Mouse (Mus musculus): ENCODE measurements around the gene Atp2a2. TPM values are rescaled to one million over a fixed set of nuclear protein-coding genes. Genes with fewer than 3 reads are reported as not detected.
"Not testable (repeated sequence)": the region's sequence is repeated elsewhere in the genome, so short reads cannot be mapped to it uniquely, and the experiment has no call there.

Gene Atp2a2
- polyA plus RNA-seq, 1 experiment from 2014 or later: 41.2 TPM

- no peak overlapping the region for H3K4me3 ChIP-seq
- WGBS: 87% methylated on average over 19 of the region's 19 CpGs
- H3K9me3 ChIP-seq: no peaks in the 10 kb centered on the region
- no peak overlapping the region for H3K9ac ChIP-seq
- H3K27me3 ChIP-seq: no peaks in the 10 kb centered on the region
- no peaks in the 10 kb centered on the region for H3K4me1 ChIP-seq (replicated peaks)
- H3K36me3 ChIP-seq: peaks cover 99% of the 10 kb centered on the region
- no peak for ATAC-seq (ENCODE audit: low FRiP score)
- peak overlapping the region; percentile 55 for H3K27ac ChIP-seq
- H3K4me2 ChIP-seq: no peak overlapping the region
Observed at GRCm38 (mm10) chr5:122439400-122440094, 62.5 kb downstream of the Atp2a2 start.

GRCm38 (mm10) chr5:122434541-122434940, 67.5 kb downstream of the Atp2a2 start:
- no peak for ATAC-seq (ENCODE audit: low FRiP score)
- H3K4me1 ChIP-seq (replicated peaks): no peaks in the 10 kb centered on the region
- no peaks in the 10 kb centered on the region for H3K27me3 ChIP-seq
- no peak overlapping the region for H3K4me3 ChIP-seq
- H3K9me3 ChIP-seq: no peaks in the 10 kb centered on the region
- H3K4me2 ChIP-seq: no peak overlapping the region
- no peak overlapping the region for H3K9ac ChIP-seq
- H3K27ac ChIP-seq: no peak overlapping the region
- 83% methylated on average over 4 of the region's 4 CpGs for WGBS
- H3K36me3 ChIP-seq: peaks cover 97% of the 10 kb centered on the region

- Histone ChIP-seq H3K4me3 (no peak overlapping the region), H3K36me3 (peaks cover 83% of the 10 kb centered on the region), H3K9me3 (no peaks in the 10 kb centered on the region), H3K4me2 (no peak overlapping the region), H3K27me3 (no peaks in the 10 kb centered on the region), H3K27ac (no peak overlapping the region), H3K9ac (no peak overlapping the region), H3K4me1 (replicated peaks) (no peaks in the 10 kb centered on the region)
- no peak for ATAC-seq (ENCODE audit: low FRiP score)
- 97% methylated on average over 8 of the region's 8 CpGs for WGBS
Observed at GRCm38 (mm10) chr5:122431221-122431620, 70.8 kb downstream of the Atp2a2 start.

- peaks cover 72% of the 10 kb centered on the region for H3K36me3 ChIP-seq
- ATAC-seq (ENCODE audit: low FRiP score): no peak
- no peaks in the 10 kb centered on the region for H3K27me3 ChIP-seq
- H3K27ac ChIP-seq: no peak overlapping the region
- H3K9ac ChIP-seq: no peak overlapping the region
- H3K4me1 ChIP-seq (replicated peaks): no peaks in the 10 kb centered on the region
- no peak overlapping the region for H3K4me3 ChIP-seq
- no peak overlapping the region for H3K4me2 ChIP-seq
- WGBS: 90% methylated on average over 4 of the region's 4 CpGs
- no peaks in the 10 kb centered on the region for H3K9me3 ChIP-seq
Observed at GRCm38 (mm10) chr5:122430036-122430775, 71.8 kb downstream of the Atp2a2 start.

- Histone ChIP-seq H3K27me3 (no peaks in the 10 kb centered on the region), H3K4me3 (no peak overlapping the region), H3K36me3 (peaks cover 27% of the 10 kb centered on the region), H3K27ac (no peak overlapping the region), H3K9ac (no peak overlapping the region), H3K4me2 (no peak overlapping the region), H3K9me3 (no peaks in the 10 kb centered on the region), H3K4me1 (replicated peaks) (peaks cover 21% of the 10 kb centered on the region)
- 89% methylated on average over 2 of the region's 2 CpGs for WGBS
- ATAC-seq (ENCODE audit: low FRiP score): no peak
Observed at GRCm38 (mm10) chr5:122425550-122425949, 76.5 kb downstream of the Atp2a2 start.

GRCm38 (mm10) chr5:122423083-122423482, 78.9 kb downstream of the Atp2a2 start:
- H3K27ac ChIP-seq: peak overlapping the region; percentile 94; the same call in 1 of the 2 replicates
- ATAC-seq (ENCODE audit: low FRiP score): no peak; the same call in 1 of the 2 replicates
- peaks cover 3% of the 10 kb centered on the region for H3K36me3 ChIP-seq
- no peaks in the 10 kb centered on the region for H3K27me3 ChIP-seq
- 35% methylated on average over 15 of the region's 15 CpGs for WGBS
- peak overlapping the region; percentile 96 for H3K9ac ChIP-seq
- peak overlapping the region; percentile 95 for H3K4me2 ChIP-seq
- H3K9me3 ChIP-seq: no peaks in the 10 kb centered on the region
- peaks cover 21% of the 10 kb centered on the region for H3K4me1 ChIP-seq (replicated peaks)
- peak overlapping the region; percentile 97 for H3K4me3 ChIP-seq

GRCm38 (mm10) chr5:122422071-122422964, 79.7 kb downstream of the Atp2a2 start:
- peak overlapping the region; percentile 94 for H3K27ac ChIP-seq
- peak overlapping the region; percentile 96 for H3K9ac ChIP-seq
- no peaks in the 10 kb centered on the region for H3K36me3 ChIP-seq
- under 1% methylated on average over 72 of the region's 73 CpGs for WGBS
- H3K27me3 ChIP-seq: no peaks in the 10 kb centered on the region
- peak overlapping the region; percentile 95 for H3K4me2 ChIP-seq
- peak overlapping the region; percentile 97 for H3K4me3 ChIP-seq
- H3K9me3 ChIP-seq: no peaks in the 10 kb centered on the region
- peaks cover 21% of the 10 kb centered on the region for H3K4me1 ChIP-seq (replicated peaks)
- peak; percentile 91 for ATAC-seq (ENCODE audit: low FRiP score)

GRCm38 (mm10) chr5:122421271-122422068, 80.6 kb downstream of the Atp2a2 start, which contains the start of gene Anapc7:
Gene Anapc7, plus strand, starts transcription at chr5:122421693.
- Histone ChIP-seq H3K36me3 (no peaks in the 10 kb centered on the region), H3K27ac (peak within 1 kb of the TSS; percentile 94), H3K4me1 (replicated peaks) (peaks cover 21% of the 10 kb centered on the region), H3K4me3 (peak within 1 kb of the TSS; percentile 97), H3K27me3 (no peaks in the 10 kb centered on the region), H3K9ac (peak within 1 kb of the TSS; percentile 96), H3K4me2 (peak within 1 kb of the TSS; percentile 95), H3K9me3 (no peaks in the 10 kb centered on the region)
- peak; percentile 52; the same call in 1 of the 2 replicates for ATAC-seq (ENCODE audit: low FRiP score)
- WGBS: 21% methylated on average over 17 of the region's 17 CpGs

GRCm38 (mm10) chr5:122420676-122421075, 81.3 kb downstream of the Atp2a2 start:
- 68% methylated on average over 4 of the region's 4 CpGs for WGBS
- H3K4me1 ChIP-seq (replicated peaks): peaks cover 21% of the 10 kb centered on the region
- H3K4me3 ChIP-seq; H3K9me3 ChIP-seq; H3K27me3 ChIP-seq; ATAC-seq (ENCODE audit: low FRiP score); H3K36me3 ChIP-seq; H3K27ac ChIP-seq; H3K9ac ChIP-seq; H3K4me2 ChIP-seq: not testable (repeated sequence)

- Histone ChIP-seq H3K27me3 (no peaks in the 10 kb centered on the region), H3K27ac (no peak overlapping the region), H3K36me3 (no peaks in the 10 kb centered on the region), H3K9me3 (no peaks in the 10 kb centered on the region), H3K9ac (no peak overlapping the region), H3K4me3 (no peak overlapping the region), H3K4me1 (replicated peaks) (no peaks in the 10 kb centered on the region), H3K4me2 (no peak overlapping the region)
- no peak for ATAC-seq (ENCODE audit: low FRiP score)
- WGBS: 88% methylated on average over 12 of the region's 12 CpGs
Observed at GRCm38 (mm10) chr5:122415465-122415864, 86.6 kb downstream of the Atp2a2 start.

- no peak overlapping the region for H3K4me2 ChIP-seq
- WGBS: 95% methylated on average over 5 of the region's 5 CpGs
- H3K27ac ChIP-seq: no peak overlapping the region
- peaks cover 8% of the 10 kb centered on the region for H3K36me3 ChIP-seq
- no peak overlapping the region for H3K9ac ChIP-seq
- ATAC-seq (ENCODE audit: low FRiP score): no peak
- no peaks in the 10 kb centered on the region for H3K9me3 ChIP-seq
- no peaks in the 10 kb centered on the region for H3K4me1 ChIP-seq (replicated peaks)
- no peak overlapping the region for H3K4me3 ChIP-seq
- no peaks in the 10 kb centered on the region for H3K27me3 ChIP-seq
Observed at GRCm38 (mm10) chr5:122414351-122414750, 87.7 kb downstream of the Atp2a2 start.
